Mouse (Mus musculus) liver, embryonic 14.5 days (tissue): ENCODE measurements at regions not wholly inside any gene's neighbourhood (a gene's known extent, or its start where the extent isn't known, plus 50 kb on each side); places are given as distances from the start of the nearest gene placed in this dataset.

Experiments
- CTCF ChIP-seq: IDR thresholded peaks from 2 replicates; pipeline ENCODE4 v1.5.1; 2016; ENCODE audit warnings: antibody characterized with exemption, low read depth, control low read depth
- EP300 ChIP-seq: IDR thresholded peaks from 2 replicates; pipeline ENCODE4 v1.6.1; 2016; ENCODE audit warnings: antibody characterized with exemption, low read depth

GRCm38 (mm10) chr4:67589976-67590727, 762.8 kb downstream of the Tlr4 start:
- TF ChIP-seq CTCF, result no peak
- no peak for TF ChIP-seq EP300
